In the genomic region with DNA sequence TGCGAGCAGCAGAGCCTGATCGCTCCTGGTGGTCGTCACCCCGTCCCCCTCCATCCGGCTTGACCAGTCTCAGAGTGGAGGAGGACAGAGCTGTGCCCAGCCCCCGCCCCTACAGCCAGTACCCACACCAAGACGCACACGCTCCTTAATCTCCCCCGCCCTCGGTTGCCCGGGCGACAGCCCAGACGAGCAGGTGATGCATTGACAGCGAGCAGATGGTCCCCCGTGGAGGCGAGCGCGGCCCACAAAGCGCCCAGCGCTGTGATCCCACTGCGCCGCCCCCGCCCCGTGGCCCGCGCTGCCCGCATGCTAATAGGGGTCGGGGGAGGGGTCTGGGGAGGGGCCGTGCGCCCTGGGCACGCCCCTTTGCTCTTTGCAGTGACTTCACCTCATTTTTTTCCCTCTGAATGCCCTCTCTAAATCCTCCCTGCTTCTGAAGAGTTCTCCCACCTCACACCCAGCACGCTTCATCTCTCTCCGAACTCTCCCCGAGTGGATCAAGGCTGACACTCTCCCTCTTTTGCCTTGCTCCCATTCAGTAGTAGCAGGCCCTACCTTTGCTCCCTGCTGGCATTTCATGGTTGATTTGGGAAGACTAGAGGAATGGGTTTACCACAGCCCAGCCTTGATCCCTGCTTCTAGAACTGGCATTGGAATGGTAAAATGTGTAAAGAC, we compare ENCODE assay signal across 8 mouse cellular contexts. TPM values are rescaled to one million over a fixed set of nuclear protein-coding genes. Genes with fewer than 3 reads are reported as not detected.
DNase-seq lines count a peak whose midpoint lies in the region; ATAC-seq lines count a peak whose summit lies in the region.

No protein-coding gene starts in this region.

- no peaks in the 10 kb centered on the region for H3K9me3 ChIP-seq in heart, embryonic 14.5 days (ENCODE audit: control insufficient read depth, low read length)
- no peaks in the 10 kb centered on the region for H3K9me3 ChIP-seq in forebrain, embryonic 12.5 days
- H3K9me3 ChIP-seq in liver, embryonic 16.5 days (replicated peaks; ENCODE audit: control insufficient read depth, low read length): no peaks in the 10 kb centered on the region

- H3K4me1 ChIP-seq in heart, embryonic 14.5 days (ENCODE audit: control insufficient read depth in 2 of 2, insufficient read depth in 2 of 2, low read length in 2 of 2): peaks cover 2 to 9% of the 10 kb centered on the region in 2 experiments; a peak in 1 of 4 replicates
- H3K4me1 ChIP-seq in forebrain, embryonic 12.5 days: peaks cover 37% of the 10 kb centered on the region
- no peaks in the 10 kb centered on the region for H3K4me1 ChIP-seq in liver, embryonic 16.5 days (ENCODE audit: control insufficient read depth, low read depth, low read length)

- H3K4me3 ChIP-seq in heart, embryonic 14.5 days (ENCODE audit: control insufficient read depth in 1 of 2, insufficient read depth in 1 of 2, low read depth in 1 of 2, low read length in 2 of 2): peak overlapping the region; percentile 47 to 48
- H3K4me3 ChIP-seq in forebrain, embryonic 12.5 days (replicated peaks): peak overlapping the region; percentile 44
- peak overlapping the region; percentile 44 for H3K4me3 ChIP-seq in liver, embryonic 16.5 days (ENCODE audit: low read depth, low read length)

- peak overlapping the region; percentile 55 for H3K9ac ChIP-seq in heart, embryonic 14.5 days (ENCODE audit: low read length)
- peak overlapping the region; percentile 53 for H3K9ac ChIP-seq in forebrain, embryonic 12.5 days
- H3K9ac ChIP-seq in liver, embryonic 16.5 days (ENCODE audit: low read depth, low read length): 0 out of 2 replicates have a peak overlapping the region, but pooled peaks have one; percentile 15

- 1% methylated on average over 34 of the region's 34 CpGs for WGBS in heart, embryonic 14.5 days
- WGBS in forebrain, embryonic 12.5 days: 2% methylated on average over 31 of the region's 34 CpGs
- WGBS in liver, embryonic 16.5 days (ENCODE audit: insufficient replicate concordance): 1% methylated on average over 30 of the region's 34 CpGs

- no peak for DNase-seq in heart, adult 18-20 months
- peak; percentile 64 for DNase-seq in brain, embryonic 18.5 days (ENCODE audit: low read depth, low spot score)
- peak; percentile 79 to 86 for DNase-seq in layer of hippocampus, adult 18-20 months (ENCODE audit: low spot score in 2 of 2)
- DNase-seq in right cerebral cortex, adult 18-20 months: peak; percentile 85
- DNase-seq in spleen, postnatal 14 days (ENCODE audit: low spot score in 2 of 2): no peak

- no peaks in the 10 kb centered on the region for H3K36me3 ChIP-seq in heart, embryonic 14.5 days (ENCODE audit: control insufficient read depth, insufficient read depth, low read length)
- no peaks in the 10 kb centered on the region for H3K36me3 ChIP-seq in forebrain, embryonic 12.5 days (replicated peaks)
- H3K36me3 ChIP-seq in liver, embryonic 16.5 days (ENCODE audit: control insufficient read depth, insufficient read depth): no peaks in the 10 kb centered on the region

- peaks cover 9% of the 10 kb centered on the region; the same call in 1 of the 2 replicates for H3K27me3 ChIP-seq in heart, embryonic 14.5 days (ENCODE audit: control insufficient read depth, insufficient read depth, low read length)
- 0 out of 2 replicates have a peak, but pooled peaks cover 3% of the 10 kb centered on the region for H3K27me3 ChIP-seq in forebrain, embryonic 12.5 days
- H3K27me3 ChIP-seq in liver, embryonic 16.5 days (ENCODE audit: control insufficient read depth, insufficient read depth, low read depth, low read length): no peaks in the 10 kb centered on the region; the same call in 1 of the 2 replicates

- ATAC-seq in heart, embryonic 14.5 days (ENCODE audit: insufficient number of reproducible peaks, insufficient read depth, low FRiP score, low read depth): peak; percentile 47
- peak; percentile 97 for ATAC-seq in forebrain, embryonic 12.5 days (ENCODE audit: low FRiP score)
- peak; percentile 54; the same call in 1 of the 2 replicates for ATAC-seq in liver, embryonic 16.5 days (ENCODE audit: low read depth)

- no peak overlapping the region for H3K27ac ChIP-seq in heart, embryonic 14.5 days (replicated peaks in 1 of 2; ENCODE audit: control insufficient read depth in 1 of 2, insufficient read depth in 1 of 2, low read depth in 2 of 2, low read length in 2 of 2)
- peak overlapping the region; percentile 93 for H3K27ac ChIP-seq in forebrain, embryonic 12.5 days
- H3K27ac ChIP-seq in liver, embryonic 16.5 days (ENCODE audit: low read length): no peak overlapping the region

- peak overlapping the region; percentile 90 for H3K4me2 ChIP-seq in heart, embryonic 14.5 days (ENCODE audit: low read length)
- peak overlapping the region; percentile 68 for H3K4me2 ChIP-seq in forebrain, embryonic 12.5 days
- peak overlapping the region; percentile 57 for H3K4me2 ChIP-seq in liver, embryonic 16.5 days (ENCODE audit: low read depth, low read length)

RNA-seq across cellular contexts. Expression of a gene that starts 0.5 kb away (rescaled TPM):
- polyA plus RNA-seq in heart, embryonic 14.5 days (2014; fragmentation: Nextera tagmentation; extraction: Ambion mirVana): not detected in 2 replicates
- under 1 TPM in 1 of 2 experiments, not detected in 1; 0.55 TPM for total RNA-seq in heart, adult 18-20 months (2021)
- polyA plus RNA-seq in forebrain, embryonic 12.5 days (2016; fragmentation: Nextera tagmentation; extraction: Ambion mirVana): 0.27 TPM in 1 of 2 replicates, not detected in the other
- total RNA-seq in layer of hippocampus, adult 18-20 months (2021): not detected
- not detected in 2 replicates for polyA plus RNA-seq in liver, embryonic 16.5 days (2015; fragmentation: Nextera tagmentation; extraction: Ambion mirVana)

RNA-seq across cellular contexts. Expression of a gene that starts 50.6 kb away (rescaled TPM):
- 0.59 and 0.89 TPM in 2 replicates for polyA plus RNA-seq in heart, embryonic 14.5 days (2014; fragmentation: Nextera tagmentation; extraction: Ambion mirVana)
- 1 to 10 TPM in 1 of 2 experiments, under 1 TPM in 1; 0.25 to 1.9 TPM for total RNA-seq in heart, adult 18-20 months (2021)
- polyA plus RNA-seq in forebrain, embryonic 12.5 days (2016; fragmentation: Nextera tagmentation; extraction: Ambion mirVana): 0.10 TPM in 1 of 2 replicates, not detected in the other
- total RNA-seq in layer of hippocampus, adult 18-20 months (2021): under 1 TPM; 0.40 to 0.41 TPM
- polyA plus RNA-seq in liver, embryonic 16.5 days (2015; fragmentation: Nextera tagmentation; extraction: Ambion mirVana): 24.2 and 25.4 TPM in 2 replicates

Comparison
In these comparisons a context has a peak if more than half of its experiments do, and no peak if none do; other contexts are left out.
1. ATAC-seq: peak in every context shown above with its lines; median percentile 97 in forebrain, embryonic 12.5 days; 54 in liver, embryonic 16.5 days; 47 in heart, embryonic 14.5 days.
2. DNase-seq: peak in brain, embryonic 18.5 days (single experiment), layer of hippocampus, adult 18-20 months (2 of 2) and right cerebral cortex, adult 18-20 months (single experiment); none in heart, adult 18-20 months (0 of 2) and spleen, postnatal 14 days (0 of 2).
3. RNA of a gene that starts 50.6 kb away (polyA plus RNA-seq): 24.2 to 25.4 TPM in liver, embryonic 16.5 days; 0.59 to 0.89 TPM in heart, embryonic 14.5 days and 0.10 TPM in forebrain, embryonic 12.5 days; every median in the first group is over 10 times any median in the second.
4. Peak in every context shown above with its lines, with median percentiles within 50 percentile points of each other: H3K4me2 ChIP-seq, H3K4me3 ChIP-seq and H3K9ac ChIP-seq.